10 mouse cellular contexts compared by ENCODE assay signal in the genomic region with DNA sequence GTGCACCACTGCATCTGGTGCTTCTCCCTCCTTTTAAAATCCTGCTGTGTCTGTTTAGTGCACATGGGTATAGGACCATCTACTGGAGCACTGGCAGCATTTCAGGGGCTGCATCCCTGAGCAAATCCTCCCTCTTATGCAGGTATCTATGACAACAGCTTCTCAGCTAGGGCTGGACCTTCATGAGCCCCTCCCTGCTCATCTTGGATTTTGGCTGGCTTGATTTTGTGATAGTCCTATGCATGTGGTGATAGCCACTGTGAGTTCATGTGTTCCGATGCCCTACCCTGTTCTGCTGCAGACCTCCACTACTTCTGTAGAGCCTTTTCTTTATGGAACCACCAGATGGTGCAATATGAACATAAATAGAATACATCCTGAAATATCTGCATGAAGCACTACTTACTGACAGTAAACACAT. TPM values are rescaled to one million over a fixed set of nuclear protein-coding genes. Genes with fewer than 3 reads are reported as not detected.
DNase-seq lines count a peak whose midpoint lies in the region; ATAC-seq and TF ChIP-seq lines count a peak whose summit lies in the region.
"Had no signal": no experiment of that assay in that cellular context is flagged by ENCODE, and none has a peak within 500 bp of the region (broad histone marks: within the 10 kb centered on the region; RNA-seq: fewer than 3 reads in every experiment).

No protein-coding gene starts in this region.

- TF ChIP-seq POLR2A in MEL (IDR thresholded peaks at IDR 0.05; ENCODE audit: control insufficient read depth in 1 of 2, insufficient read depth in 1 of 2, low read depth in 1 of 2, low read length in 2 of 2, poor library complexity in 1 of 2), result no peak

- no peak overlapping the region for H3K27ac ChIP-seq in hindbrain, embryonic 13.5 days
- no peak overlapping the region for H3K27ac ChIP-seq in hindbrain, embryonic 10.5 days
- H3K27ac ChIP-seq in MEL (ENCODE audit: control insufficient read depth, low read depth, low read length), result no peak overlapping the region
- no peak overlapping the region for H3K27ac ChIP-seq in intestine, embryonic 16.5 days (ENCODE audit: low read length)
- no peak overlapping the region for H3K27ac ChIP-seq in midbrain, embryonic 14.5 days (replicated peaks; ENCODE audit: low read depth, low read length)
- H3K27ac ChIP-seq: stomach, embryonic 15.5 days had no signal

- no peak overlapping the region for H3K4me3 ChIP-seq in hindbrain, embryonic 13.5 days
- no peak overlapping the region for H3K4me3 ChIP-seq in hindbrain, embryonic 10.5 days
- H3K4me3 ChIP-seq in MEL (ENCODE audit: control insufficient read depth in 1 of 2, insufficient read depth in 1 of 2, low read depth in 2 of 2, low read length in 2 of 2), result no peak overlapping the region
- H3K4me3 ChIP-seq in intestine, embryonic 16.5 days (ENCODE audit: low read length), result no peak overlapping the region
- no peak overlapping the region for H3K4me3 ChIP-seq in midbrain, embryonic 14.5 days (replicated peaks; ENCODE audit: low read depth, low read length)
- H3K4me3 ChIP-seq: stomach, embryonic 15.5 days had no signal

- no peak for DNase-seq in hindbrain, embryonic 10.5 days (ENCODE audit: low spot score)
- peak; percentile 75 for DNase-seq in MEL (ENCODE audit: low read depth, low spot score)
- DNase-seq in embryo, embryonic 11 days, result peak; percentile 46
- peak; percentile 84 for DNase-seq in midbrain, embryonic 14.5 days
- no peak for DNase-seq in spleen, postnatal 36 days (ENCODE audit: low spot score in 2 of 2)
- DNase-seq in gastrocnemius, postnatal 4 days (ENCODE audit: low spot score in 2 of 2), result no peak

- WGBS in hindbrain, embryonic 13.5 days, result 68% methylated on average over 1 of the region's 1 CpGs
- WGBS in hindbrain, embryonic 10.5 days, result 66% methylated on average over 1 of the region's 1 CpGs
- 60% methylated on average over 1 of the region's 1 CpGs for WGBS in intestine, embryonic 16.5 days
- WGBS in midbrain, embryonic 14.5 days, result 37% methylated on average over 1 of the region's 1 CpGs

- peak; percentile 91 for TF ChIP-seq RAD21 in MEL (IDR thresholded peaks at IDR 0.05; ENCODE audit: low read depth, low read length)

- H3K9me3 ChIP-seq in hindbrain, embryonic 13.5 days, result no peaks in the 10 kb centered on the region
- H3K9me3 ChIP-seq in hindbrain, embryonic 10.5 days, result no peaks in the 10 kb centered on the region
- no peaks in the 10 kb centered on the region for H3K9me3 ChIP-seq in MEL (replicated peaks; ENCODE audit: insufficient read depth, low read length)
- H3K9me3 ChIP-seq in intestine, embryonic 16.5 days (ENCODE audit: control insufficient read depth, low read length), result no peaks in the 10 kb centered on the region
- H3K9me3 ChIP-seq in midbrain, embryonic 14.5 days (ENCODE audit: control insufficient read depth, low read length), result no peaks in the 10 kb centered on the region
- H3K9me3 ChIP-seq: stomach, embryonic 15.5 days had no signal

- H3K9ac ChIP-seq in hindbrain, embryonic 13.5 days, result no peak overlapping the region
- no peak overlapping the region for H3K9ac ChIP-seq in MEL (ENCODE audit: control insufficient read depth, low read depth, low read length, poor library complexity, severe bottlenecking)
- H3K9ac ChIP-seq in intestine, embryonic 16.5 days (ENCODE audit: low read depth, low read length), result no peak overlapping the region
- H3K9ac ChIP-seq in midbrain, embryonic 14.5 days (replicated peaks; ENCODE audit: low read length), result no peak overlapping the region
- H3K9ac ChIP-seq: stomach, embryonic 15.5 days had no signal

- peak in 2 of 3 experiments; percentile 45 to 85; a peak in 4 of 6 replicates for TF ChIP-seq CTCF in MEL (IDR thresholded peaks at IDR 0.05 in 2 of 3, conservative IDR thresholded peaks at IDR 0.05 in 1 of 3; ENCODE audit: control insufficient read depth in 1 of 3, insufficient read depth in 1 of 3, low read depth in 2 of 3, low read length in 3 of 3, poor library complexity in 1 of 3, severe bottlenecking in 1 of 3)

- TF ChIP-seq EP300 in MEL (IDR thresholded peaks at IDR 0.05; ENCODE audit: low read depth in 1 of 2, low read length in 2 of 2), result no peak

- H3K4me2 ChIP-seq in hindbrain, embryonic 13.5 days, result no peak overlapping the region
- no peak overlapping the region for H3K4me2 ChIP-seq in intestine, embryonic 16.5 days (ENCODE audit: low read depth, low read length)
- H3K4me2 ChIP-seq in midbrain, embryonic 14.5 days (ENCODE audit: low read length), result no peak overlapping the region
- H3K4me2 ChIP-seq: stomach, embryonic 15.5 days had no signal

- ATAC-seq in hindbrain, embryonic 13.5 days (ENCODE audit: low FRiP score), result peak; percentile 78
- peak; percentile 79 for ATAC-seq in intestine, embryonic 16.5 days
- ATAC-seq in midbrain, embryonic 14.5 days (ENCODE audit: low FRiP score, low TSS enrichment), result no peak; the same call in 1 of the 2 replicates

- no peaks in the 10 kb centered on the region for H3K4me1 ChIP-seq in hindbrain, embryonic 13.5 days (replicated peaks)
- H3K4me1 ChIP-seq in hindbrain, embryonic 10.5 days (replicated peaks), result no peaks in the 10 kb centered on the region
- peaks cover 16 to 17% of the 10 kb centered on the region in 2 experiments for H3K4me1 ChIP-seq in MEL (ENCODE audit: control insufficient read depth in 1 of 2, insufficient read depth in 2 of 2, low read length in 2 of 2)
- H3K4me1 ChIP-seq in intestine, embryonic 16.5 days (ENCODE audit: control insufficient read depth, insufficient read depth, low read length), result no peaks in the 10 kb centered on the region
- H3K4me1 ChIP-seq in midbrain, embryonic 14.5 days (ENCODE audit: control insufficient read depth, insufficient read depth, low read length), result no peaks in the 10 kb centered on the region
- H3K4me1 ChIP-seq: stomach, embryonic 15.5 days had no signal

- H3K27me3 ChIP-seq in hindbrain, embryonic 13.5 days, result no peaks in the 10 kb centered on the region
- no peaks in the 10 kb centered on the region for H3K27me3 ChIP-seq in hindbrain, embryonic 10.5 days (ENCODE audit: insufficient read depth, poor library complexity, severe bottlenecking)
- no peaks in the 10 kb centered on the region for H3K27me3 ChIP-seq in MEL (ENCODE audit: control insufficient read depth in 1 of 2, insufficient read depth in 2 of 2, low read length in 2 of 2)
- no peaks in the 10 kb centered on the region for H3K27me3 ChIP-seq in intestine, embryonic 16.5 days (replicated peaks; ENCODE audit: control insufficient read depth, insufficient read depth, low read length)
- no peaks in the 10 kb centered on the region for H3K27me3 ChIP-seq in midbrain, embryonic 14.5 days (ENCODE audit: control insufficient read depth, insufficient read depth, low read length)
- H3K27me3 ChIP-seq: stomach, embryonic 15.5 days had no signal

- H3K79me2 ChIP-seq in MEL (ENCODE audit: control insufficient read depth, insufficient read depth, low read length, poor library complexity), result no peaks in the 10 kb centered on the region

- no peaks in the 10 kb centered on the region for H3K36me3 ChIP-seq in hindbrain, embryonic 13.5 days
- H3K36me3 ChIP-seq in hindbrain, embryonic 10.5 days, result no peaks in the 10 kb centered on the region
- H3K36me3 ChIP-seq in MEL (ENCODE audit: control insufficient read depth in 1 of 2, insufficient read depth in 2 of 2, low read length in 2 of 2), result peaks cover 0 to 15% of the 10 kb centered on the region in 2 experiments; a peak in 2 of 4 replicates
- no peaks in the 10 kb centered on the region for H3K36me3 ChIP-seq in intestine, embryonic 16.5 days (ENCODE audit: control insufficient read depth, insufficient read depth, low read length)
- no peaks in the 10 kb centered on the region for H3K36me3 ChIP-seq in midbrain, embryonic 14.5 days (ENCODE audit: control insufficient read depth, insufficient read depth, low read length)
- H3K36me3 ChIP-seq: stomach, embryonic 15.5 days had no signal

RNA-seq across cellular contexts. Expression of a gene that starts 8.4 kb away (rescaled TPM):
- polyA plus RNA-seq in hindbrain, embryonic 13.5 days (2015; fragmentation: Nextera tagmentation; extraction: Ambion mirVana), result not detected in 2 replicates
- polyA plus RNA-seq in hindbrain, embryonic 10.5 days (2016; fragmentation: Nextera tagmentation; extraction: Ambion mirVana), result not detected in 2 replicates
- not detected in 2 replicates for total RNA-seq in MEL (2012; rRNA removed)
- not detected for polyA plus RNA-seq in MEL (2012; ENCODE audit: insufficient read depth in 1 of 2, insufficient read length in 2 of 2, low read depth in 1 of 2, low replicate concordance in 2 of 2, missing spikeins in 1 of 2)
- polyA plus RNA-seq in intestine, embryonic 16.5 days (2015; fragmentation: Nextera tagmentation; extraction: Ambion mirVana), result not detected in 2 replicates
- polyA plus RNA-seq in midbrain, embryonic 14.5 days (2014; fragmentation: Nextera tagmentation; extraction: Ambion mirVana), result not detected in 2 replicates
- not detected for total RNA-seq in gastrocnemius, postnatal 4 days (2021)
- total RNA-seq: left cerebral cortex, adult 8-10 months had no signal
- polyA plus RNA-seq: stomach, embryonic 15.5 days had no signal

RNA-seq across cellular contexts. Expression of a gene that starts 8.5 kb away (rescaled TPM):
- polyA plus RNA-seq in hindbrain, embryonic 13.5 days (2015; fragmentation: Nextera tagmentation; extraction: Ambion mirVana), result not detected in 2 replicates
- not detected in 2 replicates for polyA plus RNA-seq in hindbrain, embryonic 10.5 days (2016; fragmentation: Nextera tagmentation; extraction: Ambion mirVana)
- total RNA-seq in MEL (2012; rRNA removed), result 0.58 and 0.72 TPM in 2 replicates
- under 1 TPM in 1 of 2 experiments, not detected in 1; 0.84 TPM for polyA plus RNA-seq in MEL (2012; ENCODE audit: insufficient read depth in 1 of 2, insufficient read length in 2 of 2, low read depth in 1 of 2, low replicate concordance in 2 of 2, missing spikeins in 1 of 2)
- 0.07 TPM in 1 of 2 replicates, not detected in the other for polyA plus RNA-seq in intestine, embryonic 16.5 days (2015; fragmentation: Nextera tagmentation; extraction: Ambion mirVana)
- polyA plus RNA-seq in midbrain, embryonic 14.5 days (2014; fragmentation: Nextera tagmentation; extraction: Ambion mirVana), result not detected in 2 replicates
- total RNA-seq in gastrocnemius, postnatal 4 days (2021), result not detected
- polyA plus RNA-seq: stomach, embryonic 15.5 days had no signal

RNA-seq across cellular contexts. Expression of a gene that starts 34.0 kb away (rescaled TPM):
- polyA plus RNA-seq in hindbrain, embryonic 13.5 days (2015; fragmentation: Nextera tagmentation; extraction: Ambion mirVana), result not detected in 2 replicates
- polyA plus RNA-seq in hindbrain, embryonic 10.5 days (2016; fragmentation: Nextera tagmentation; extraction: Ambion mirVana), result 0.09 TPM in 1 of 2 replicates, not detected in the other
- not detected in 2 replicates for total RNA-seq in MEL (2012; rRNA removed)
- under 1 TPM in 1 of 2 experiments, not detected in 1; 0.04 TPM for polyA plus RNA-seq in MEL (2012; ENCODE audit: insufficient read depth in 1 of 2, insufficient read length in 2 of 2, low read depth in 1 of 2, low replicate concordance in 2 of 2, missing spikeins in 1 of 2)
- polyA plus RNA-seq in intestine, embryonic 16.5 days (2015; fragmentation: Nextera tagmentation; extraction: Ambion mirVana), result not detected in 2 replicates
- not detected in 2 replicates for polyA plus RNA-seq in midbrain, embryonic 14.5 days (2014; fragmentation: Nextera tagmentation; extraction: Ambion mirVana)
- not detected for total RNA-seq in gastrocnemius, postnatal 4 days (2021)
- total RNA-seq: left cerebral cortex, adult 8-10 months had no signal
- polyA plus RNA-seq: stomach, embryonic 15.5 days had no signal

RNA-seq across cellular contexts. Expression of a gene that starts 40.0 kb away (rescaled TPM):
- polyA plus RNA-seq in hindbrain, embryonic 13.5 days (2015; fragmentation: Nextera tagmentation; extraction: Ambion mirVana), result 18.7 and 19.4 TPM in 2 replicates
- polyA plus RNA-seq in hindbrain, embryonic 10.5 days (2016; fragmentation: Nextera tagmentation; extraction: Ambion mirVana), result 28.2 and 38.3 TPM in 2 replicates
- total RNA-seq in MEL (2012; rRNA removed), result 39.6 and 41.1 TPM in 2 replicates
- polyA plus RNA-seq in MEL (2012; ENCODE audit: insufficient read depth in 1 of 2, insufficient read length in 2 of 2, low read depth in 1 of 2, low replicate concordance in 2 of 2, missing spikeins in 1 of 2), result 10 to 100 TPM in 1 of 2 experiments, not detected in 1; 61.7 TPM
- polyA plus RNA-seq in intestine, embryonic 16.5 days (2015; fragmentation: Nextera tagmentation; extraction: Ambion mirVana), result 90.2 and 104 TPM in 2 replicates
- 17.6 and 22.7 TPM in 2 replicates for polyA plus RNA-seq in midbrain, embryonic 14.5 days (2014; fragmentation: Nextera tagmentation; extraction: Ambion mirVana)
- total RNA-seq in gastrocnemius, postnatal 4 days (2021), result 10 to 100 TPM; 10.6 to 16.4 TPM

RNA-seq across cellular contexts. Expression of a gene that starts 47.0 kb away (rescaled TPM):
- 112 and 119 TPM in 2 replicates for polyA plus RNA-seq in hindbrain, embryonic 13.5 days (2015; fragmentation: Nextera tagmentation; extraction: Ambion mirVana)
- 117 TPM in 2 replicates for polyA plus RNA-seq in hindbrain, embryonic 10.5 days (2016; fragmentation: Nextera tagmentation; extraction: Ambion mirVana)
- 108 and 135 TPM in 2 replicates for total RNA-seq in MEL (2012; rRNA removed)
- 1,000 to 10,000 TPM in 1 of 2 experiments, 100 to 1,000 TPM in 1; 229 to 1,161 TPM for polyA plus RNA-seq in MEL (2012; ENCODE audit: insufficient read depth in 1 of 2, insufficient read length in 2 of 2, low read depth in 1 of 2, low replicate concordance in 2 of 2, missing spikeins in 1 of 2)
- 385 and 440 TPM in 2 replicates for polyA plus RNA-seq in intestine, embryonic 16.5 days (2015; fragmentation: Nextera tagmentation; extraction: Ambion mirVana)
- polyA plus RNA-seq in midbrain, embryonic 14.5 days (2014; fragmentation: Nextera tagmentation; extraction: Ambion mirVana), result 61.7 and 114 TPM in 2 replicates
- total RNA-seq in gastrocnemius, postnatal 4 days (2021), result 100 to 1,000 TPM; 168 to 182 TPM

Comparison
In these comparisons a context has a peak if more than half of its experiments do, and no peak if none do; other contexts are left out.
1. DNase-seq: peak in MEL (single experiment), embryo, embryonic 11 days (single experiment) and midbrain, embryonic 14.5 days (single experiment); none in hindbrain, embryonic 10.5 days (single experiment), spleen, postnatal 36 days (0 of 2) and gastrocnemius, postnatal 4 days (0 of 2).